Mouse (Mus musculus): ENCODE data around the gene Gdf15.
A peak's percentile ranks its signal among the peaks of the same experiment; 100 is the strongest.

DNA sequence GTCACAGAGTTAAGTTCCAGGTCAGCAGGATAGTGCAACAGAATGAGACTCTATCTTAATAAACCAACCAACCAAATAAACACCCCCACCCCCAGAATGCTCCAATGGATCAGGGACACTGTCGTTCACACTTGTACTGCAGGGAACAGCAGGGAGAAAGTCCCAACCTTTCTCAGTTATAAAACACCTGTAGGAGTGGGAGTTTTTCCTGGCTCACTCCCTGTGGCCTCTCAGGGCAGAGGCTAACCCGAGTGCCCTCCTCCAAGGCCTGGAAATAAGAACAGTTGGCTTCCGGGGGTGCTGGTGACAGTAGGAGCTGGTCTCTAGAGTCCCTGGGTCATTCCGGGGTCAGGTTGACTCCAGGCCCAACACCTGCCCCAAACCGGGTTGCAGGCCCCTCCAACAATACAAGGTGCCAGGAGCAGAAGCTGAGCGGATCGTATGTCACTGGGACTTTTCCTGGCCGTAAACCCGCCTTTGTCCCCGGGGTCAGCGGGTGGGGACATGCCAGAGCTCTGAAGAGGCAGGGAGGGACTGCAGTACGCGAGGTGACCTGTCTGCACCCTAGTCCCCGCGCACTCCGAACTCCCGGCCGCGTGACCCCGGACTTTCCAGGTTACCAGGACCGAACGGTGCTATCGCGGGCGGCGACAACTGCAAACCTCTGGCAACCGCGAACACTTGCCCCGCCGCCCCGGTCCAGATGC, 26.8 kb upstream of the Gdf15 start:
- TF ChIP-seq POLR2A (IDR thresholded peaks at IDR 0.05; ENCODE audit: control insufficient read depth in 1 of 2, insufficient read depth in 1 of 2, low read depth in 1 of 2, low read length in 2 of 2, poor library complexity in 1 of 2) (no peak), CTCF (IDR thresholded peaks at IDR 0.05 in 2 of 3, conservative IDR thresholded peaks at IDR 0.05 in 1 of 3; ENCODE audit: control insufficient read depth in 1 of 3, insufficient read depth in 1 of 3, low read depth in 2 of 3, low read length in 3 of 3, poor library complexity in 1 of 3, severe bottlenecking in 1 of 3) (no peak), ZC3H11A (IDR thresholded peaks at IDR 0.05; ENCODE audit: low read depth, low read length) (no peak), RCOR1 (IDR thresholded peaks at IDR 0.05; ENCODE audit: low read depth, low read length) (no peak), TCF12 (IDR thresholded peaks at IDR 0.05; ENCODE audit: low read depth, low read length) (no peak), UBTF (IDR thresholded peaks at IDR 0.05; ENCODE audit: borderline replicate concordance, insufficient read depth, low read depth, low read length) (0 out of 2 replicates have a peak, but pooled peaks have one; percentile 78), USF1 (IDR thresholded peaks at IDR 0.05; ENCODE audit: low read depth, low read length) (no peak), MAZ (IDR thresholded peaks at IDR 0.05; ENCODE audit: low read depth, low read length) (no peak), JUND (IDR thresholded peaks at IDR 0.05; ENCODE audit: low read depth, low read length) (no peak), EP300 (IDR thresholded peaks at IDR 0.05; ENCODE audit: low read depth in 1 of 2, low read length in 2 of 2) (no peak), USF2 (IDR thresholded peaks at IDR 0.05; ENCODE audit: borderline replicate concordance in 1 of 2, insufficient read depth in 1 of 2, low read depth in 1 of 2, low read length in 2 of 2) (no peak)

Data from MEL (cell line).